Mouse (Mus musculus) mouse trophoblast stem cell (cell line): ENCODE measurements around the gene Rpl26.
"Not testable (repeated sequence)": the region's sequence is repeated elsewhere in the genome, so short reads cannot be mapped to it uniquely, and the experiment has no call there.

Experiments
- in situ Hi-C, 2 experiments: fragments of 300-500 bp; cut with MseI, MboI; formaldehyde crosslinking; loops; 2 replicates in 1 of 2; 3 replicates in 1 of 2; pipeline ENCODE4 v1.15.1; 2025

Rpl26 gene

GRCm38 (mm10) chr11:68911531-68912177 is 10.3 kb downstream of the Rpl26 start:
- in situ Hi-C loops, result no loop called here

- in situ Hi-C loops, result no loop called here
These were observed 13.2 kb downstream of the Rpl26 start for GRCm38 (mm10) chr11:68914566-68914965.

GRCm38 (mm10) chr11:68923191-68923590 is 21.8 kb downstream of the Rpl26 start:
- in situ Hi-C loops, result no loop called here

GRCm38 (mm10) chr11:68924749-68925148 is 23.4 kb downstream of the Rpl26 start:
- in situ Hi-C loops, result no loop called here

GRCm38 (mm10) chr11:68926981-68927380 is 25.6 kb downstream of the Rpl26 start, which contains the start of gene Odf4:
TSS of gene Odf4 (minus strand) at chr11:68927081.
- in situ Hi-C loops, result no loop called here

GRCm38 (mm10) chr11:68929947-68930346 is 28.6 kb downstream of the Rpl26 start:
- in situ Hi-C loops, result no loop called here

- in situ Hi-C loops, result no loop called here
These were observed 32.6 kb downstream of the Rpl26 start for GRCm38 (mm10) chr11:68933885-68934507.

- in situ Hi-C loops, result not testable (repeated sequence)
These were observed 35.6 kb downstream of the Rpl26 start for GRCm38 (mm10) chr11:68936951-68937350.

- in situ Hi-C loops, result no loop called here
These were observed 38.3 kb downstream of the Rpl26 start for GRCm38 (mm10) chr11:68939451-68940304.

- in situ Hi-C loops, result no loop called here
These were observed 39.1 kb downstream of the Rpl26 start for GRCm38 (mm10) chr11:68940516-68940915.

GRCm38 (mm10) chr11:68942731-68943130 is 41.3 kb downstream of the Rpl26 start:
- in situ Hi-C loops, result no loop called here

- in situ Hi-C loops, result no loop called here
These were observed 43.9 kb downstream of the Rpl26 start for GRCm38 (mm10) chr11:68945245-68945644.

- in situ Hi-C loops, result no loop called here
These were observed 44.6 kb downstream of the Rpl26 start for GRCm38 (mm10) chr11:68946001-68946400.

- in situ Hi-C loops, result no loop called here
These were observed 45.5 kb downstream of the Rpl26 start for GRCm38 (mm10) chr11:68946806-68947440.

- in situ Hi-C loops, result no loop called here
These were observed 46.2 kb downstream of the Rpl26 start for GRCm38 (mm10) chr11:68947542-68947993.

GRCm38 (mm10) chr11:68953903-68954302 is 52.5 kb downstream of the Rpl26 start:
- in situ Hi-C loops, result no loop called here

- in situ Hi-C loops, result no loop called here
These were observed 53.0 kb downstream of the Rpl26 start for GRCm38 (mm10) chr11:68954408-68954807.

GRCm38 (mm10) chr11:68955473-68955872 is 54.1 kb downstream of the Rpl26 start:
- in situ Hi-C loops, result no loop called here

GRCm38 (mm10) chr11:68956107-68956506 is 54.7 kb downstream of the Rpl26 start:
- in situ Hi-C loops, result no loop called here
